Mouse (Mus musculus): Measurements from ENCODE around the gene Ap1b1. TPM values are rescaled to one million over a fixed set of nuclear protein-coding genes. Genes with fewer than 3 reads are reported as not detected.

Ap1b1 gene
- polyA plus RNA-seq, 1 experiment from 2014 or later = 41.8 TPM

- no peaks in the 10 kb centered on the region for H3K9me3 ChIP-seq (ENCODE audit: control insufficient read depth, low read length)
- peak; percentile 66 for TF ChIP-seq EP300 (optimal IDR thresholded peaks at IDR 0.05)
- no peak for TF ChIP-seq CTCF (IDR thresholded peaks at IDR 0.05; ENCODE audit: low read depth)
- WGBS = 5% methylated on average over 62 of the region's 62 CpGs
- DNase-seq (ENCODE audit: low spot score) = peak; percentile 97
- peak overlapping the region; percentile 77 for H3K4me2 ChIP-seq (replicated peaks; ENCODE audit: low read depth)
- ATAC-seq (ENCODE audit: low FRiP score, low TSS enrichment) = peak; percentile 76
- H3K27me3 ChIP-seq (ENCODE audit: control insufficient read depth, insufficient read depth, low read length) = peaks cover 10% of the 10 kb centered on the region; the same call in 1 of the 2 replicates
- peak overlapping the region; percentile 47 for H3K9ac ChIP-seq (ENCODE audit: low read length)
- H3K4me1 ChIP-seq (replicated peaks; ENCODE audit: control insufficient read depth, insufficient read depth) = peaks cover 27% of the 10 kb centered on the region
- peak overlapping the region; percentile 38 for H3K4me3 ChIP-seq (ENCODE audit: low read depth, low read length)
- H3K27ac ChIP-seq (replicated peaks) = peak overlapping the region; percentile 49; the same call in 1 of the 2 replicates
- H3K36me3 ChIP-seq (ENCODE audit: control insufficient read depth, insufficient read depth, low read length) = peaks cover 3% of the 10 kb centered on the region; the same call in 1 of the 2 replicates
Observed at GRCm38 (mm10) chr11:5061413-5062139, 75.0 kb downstream of the Ap1b1 start.

- 28% methylated on average over 13 of the region's 13 CpGs for WGBS
- no peak for DNase-seq (ENCODE audit: low spot score)
Observed at GRCm38 (mm10) chr11:5062326-5062725, 75.7 kb downstream of the Ap1b1 start.

GRCm38 (mm10) chr11:5062860-5063505 is 76.4 kb downstream of the Ap1b1 start:
- 75% methylated on average over 13 of the region's 13 CpGs for WGBS
- Histone ChIP-seq H3K4me3 (ENCODE audit: low read depth, low read length) (no peak overlapping the region), H3K9me3 (ENCODE audit: control insufficient read depth, low read length) (no peaks in the 10 kb centered on the region), H3K9ac (ENCODE audit: low read length) (peak overlapping the region; percentile 18; the same call in 1 of the 2 replicates), H3K27ac (replicated peaks) (no peak overlapping the region), H3K36me3 (ENCODE audit: control insufficient read depth, insufficient read depth, low read length) (peaks cover 3% of the 10 kb centered on the region; the same call in 1 of the 2 replicates), H3K4me1 (replicated peaks; ENCODE audit: control insufficient read depth, insufficient read depth) (peaks cover 26% of the 10 kb centered on the region), H3K4me2 (replicated peaks; ENCODE audit: low read depth) (peak overlapping the region; percentile 77; the same call in 1 of the 2 replicates), H3K27me3 (ENCODE audit: control insufficient read depth, insufficient read depth, low read length) (0 out of 2 replicates have a peak, but pooled peaks cover 8% of the 10 kb centered on the region)
- no peak for ATAC-seq (ENCODE audit: low FRiP score, low TSS enrichment)
- DNase-seq (ENCODE audit: low spot score) = no peak
- TF ChIP-seq EP300 (optimal IDR thresholded peaks at IDR 0.05) = no peak
- TF ChIP-seq CTCF (IDR thresholded peaks at IDR 0.05; ENCODE audit: low read depth) = no peak

More at GRCm38 (mm10) chr11:5062326-5062725, 75.7 kb downstream of the Ap1b1 start:
- Histone ChIP-seq H3K36me3 (ENCODE audit: control insufficient read depth, insufficient read depth, low read length) (peaks cover 3% of the 10 kb centered on the region; the same call in 1 of the 2 replicates), H3K9me3 (ENCODE audit: control insufficient read depth, low read length) (no peaks in the 10 kb centered on the region), H3K27me3 (ENCODE audit: control insufficient read depth, insufficient read depth, low read length) (peaks cover 10% of the 10 kb centered on the region; the same call in 1 of the 2 replicates), H3K4me2 (replicated peaks; ENCODE audit: low read depth) (peak overlapping the region; percentile 77), H3K27ac (replicated peaks) (no peak overlapping the region), H3K9ac (ENCODE audit: low read length) (peak overlapping the region; percentile 35; the same call in 1 of the 2 replicates), H3K4me3 (ENCODE audit: low read depth, low read length) (peak overlapping the region; percentile 38), H3K4me1 (replicated peaks; ENCODE audit: control insufficient read depth, insufficient read depth) (peaks cover 27% of the 10 kb centered on the region)
- no peak for TF ChIP-seq CTCF (IDR thresholded peaks at IDR 0.05; ENCODE audit: low read depth)
- TF ChIP-seq EP300 (optimal IDR thresholded peaks at IDR 0.05) = no peak
- ATAC-seq (ENCODE audit: low FRiP score, low TSS enrichment) = no peak; the same call in 1 of the 2 replicates

- Histone ChIP-seq H3K36me3 (ENCODE audit: control insufficient read depth, insufficient read depth, low read length) (peaks cover 6% of the 10 kb centered on the region; the same call in 1 of the 2 replicates), H3K9ac (ENCODE audit: low read length) (peak overlapping the region; percentile 75; the same call in 1 of the 2 replicates), H3K4me1 (replicated peaks; ENCODE audit: control insufficient read depth, insufficient read depth) (peaks cover 25% of the 10 kb centered on the region), H3K4me3 (ENCODE audit: low read depth, low read length) (peak overlapping the region; percentile 72), H3K4me2 (replicated peaks; ENCODE audit: low read depth) (peak overlapping the region; percentile 71), H3K27me3 (ENCODE audit: control insufficient read depth, insufficient read depth, low read length) (0 out of 2 replicates have a peak, but pooled peaks cover 8% of the 10 kb centered on the region), H3K27ac (replicated peaks) (0 out of 2 replicates have a peak overlapping the region, but pooled peaks have one; percentile 18), H3K9me3 (ENCODE audit: control insufficient read depth, low read length) (no peaks in the 10 kb centered on the region)
- WGBS = 65% methylated on average over 31 of the region's 31 CpGs
- DNase-seq (ENCODE audit: low spot score) (no peak), ATAC-seq (ENCODE audit: low FRiP score, low TSS enrichment) (no peak; the same call in 1 of the 2 replicates)
- TF ChIP-seq CTCF (IDR thresholded peaks at IDR 0.05; ENCODE audit: low read depth) (no peak), EP300 (optimal IDR thresholded peaks at IDR 0.05) (no peak)
Observed at GRCm38 (mm10) chr11:5063561-5064281, 77.1 kb downstream of the Ap1b1 start.

DNA sequence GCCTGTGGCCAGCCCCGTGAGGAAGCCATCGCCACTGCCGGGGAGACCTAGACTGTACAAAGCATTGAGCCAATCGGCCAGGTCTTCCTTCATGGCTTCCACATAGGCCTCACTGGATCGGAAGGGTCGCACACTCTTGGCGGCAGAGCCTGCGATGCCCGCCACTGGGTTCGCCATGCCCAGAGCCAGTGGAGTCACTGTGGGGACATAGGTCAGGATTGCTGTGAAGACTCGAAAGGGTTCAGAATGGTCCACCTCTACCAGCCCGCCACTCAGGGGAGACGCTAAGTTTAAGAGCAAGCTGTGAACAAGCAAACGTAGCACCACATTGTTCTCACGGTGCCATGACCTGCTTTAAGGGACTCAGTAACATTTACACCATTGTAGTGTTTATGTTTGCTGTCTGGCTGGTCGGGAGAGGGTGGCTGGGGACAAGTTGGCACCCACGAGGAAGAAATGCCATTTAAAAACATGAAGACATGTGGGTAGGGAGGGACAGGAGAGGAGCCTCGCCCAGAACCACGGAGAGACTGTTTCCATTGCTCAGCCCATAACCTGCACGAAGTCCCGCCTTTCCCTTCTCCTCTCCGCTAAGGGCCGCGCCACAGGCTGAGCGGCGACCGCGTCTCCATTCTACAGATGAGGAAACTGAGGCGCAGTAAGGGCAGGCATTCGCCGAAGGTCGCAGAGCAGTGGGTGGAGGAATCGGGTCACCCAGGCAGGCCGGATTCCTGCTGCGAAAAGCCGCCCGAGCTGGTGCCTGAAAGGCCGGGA is 77.8 kb downstream of the Ap1b1 start:
- Histone ChIP-seq H3K4me3 (ENCODE audit: low read depth, low read length) (peak overlapping the region; percentile 72), H3K27me3 (ENCODE audit: control insufficient read depth, insufficient read depth, low read length) (0 out of 2 replicates have a peak, but pooled peaks cover 2% of the 10 kb centered on the region), H3K9ac (ENCODE audit: low read length) (peak overlapping the region; percentile 75), H3K4me1 (replicated peaks; ENCODE audit: control insufficient read depth, insufficient read depth) (peaks cover 25% of the 10 kb centered on the region), H3K36me3 (ENCODE audit: control insufficient read depth, insufficient read depth, low read length) (peaks cover 9% of the 10 kb centered on the region; the same call in 1 of the 2 replicates), H3K4me2 (replicated peaks; ENCODE audit: low read depth) (peak overlapping the region; percentile 71), H3K9me3 (ENCODE audit: control insufficient read depth, low read length) (no peaks in the 10 kb centered on the region), H3K27ac (replicated peaks) (peak overlapping the region; percentile 56; the same call in 1 of the 2 replicates)
- ATAC-seq (ENCODE audit: low FRiP score, low TSS enrichment) (peak; percentile 15; the same call in 1 of the 2 replicates), DNase-seq (ENCODE audit: low spot score) (peak; percentile 53)
- WGBS = 16% methylated on average over 36 of the region's 38 CpGs
- no peak for TF ChIP-seq CTCF (IDR thresholded peaks at IDR 0.05; ENCODE audit: low read depth)
- TF ChIP-seq EP300 (optimal IDR thresholded peaks at IDR 0.05) = no peak
